Mouse (Mus musculus) heart, embryonic 13.5 days (tissue): Measurements from ENCODE around the gene Astn1. TPM values are rescaled to one million over a fixed set of nuclear protein-coding genes. Genes with fewer than 3 reads are reported as not detected.

Experiments
- ATAC-seq: fragments of 200-750 bp; cut with Nextera tagmentation; 2 replicates; pipeline ENCODE4 v1.8.0; 2017; ENCODE audit warnings: moderate TSS enrichment; ENCODE audit not compliant: insufficient number of reproducible peaks, low FRiP score, low TSS enrichment; ENCODE audit errors: extremely low read depth
- H3K27ac ChIP-seq: fragments of 300-500 bp; sonication (generic); replicated peaks from 2 replicates; pipeline ENCODE4 v1.5.1; 2015; ENCODE audit warnings: moderate library complexity, mild to moderate bottlenecking, inconsistent platforms
- H3K27me3 ChIP-seq: fragments of 300-500 bp; sonication (generic); replicated peaks from 2 replicates; pipeline ENCODE4 v1.6.1; 2015; ENCODE audit warnings: mild to moderate bottlenecking, inconsistent platforms
- H3K36me3 ChIP-seq: fragments of 300-500 bp; sonication (generic); 2 replicates; pipeline ENCODE4 v1.6.1; 2015; ENCODE audit warnings: mild to moderate bottlenecking, inconsistent platforms
- H3K4me1 ChIP-seq: fragments of 300-500 bp; sonication (generic); 2 replicates; pipeline ENCODE4 v1.6.1; 2015; ENCODE audit warnings: inconsistent platforms
- H3K4me2 ChIP-seq: fragments of 300-500 bp; sonication (generic); 2 replicates; pipeline ENCODE4 v1.6.1; 2015; ENCODE audit warnings: inconsistent platforms, mild to moderate bottlenecking, moderate library complexity
- H3K4me3 ChIP-seq: fragments of 300-500 bp; sonication (generic); 2 replicates; pipeline ENCODE4 v1.5.1; 2015; ENCODE audit warnings: moderate library complexity, mild to moderate bottlenecking, inconsistent platforms
- H3K9ac ChIP-seq: fragments of 300-500 bp; sonication (generic); 2 replicates; pipeline ENCODE4 v1.6.1; 2015; ENCODE audit warnings: inconsistent platforms, mild to moderate bottlenecking, moderate library complexity
- H3K9me3 ChIP-seq: fragments of 300-500 bp; sonication (generic); 2 replicates; pipeline ENCODE4 v1.6.1; 2016; ENCODE audit warnings: inconsistent platforms
- WGBS: fragments of 180-500 bp; shearing (Covaris S2); methylation state at CpG from one replicate; pipeline ENCODE4 v1.1.7; 2015; ENCODE audit warnings: mixed read lengths; 5-methylcytosine and 5-hydroxymethylcytosine counted together
- polyA plus RNA-seq: library from polyadenylated mRNA; unstranded; fragments of >200 nt; fragmentation: Nextera tagmentation; extraction: Ambion mirVana; gene quantifications from 2 replicates; pipeline ENCODE4 v1.2.1, GENCODE M21; 2015

The Astn1 gene
- polyA plus RNA-seq, 1 experiment from 2014 or later = 1.3 TPM

GRCm38 (mm10) chr1:158632935-158633334 lies 270.9 kb downstream of the Astn1 start:
- 63% methylated on average over 4 of the region's 4 CpGs for WGBS
- Histone ChIP-seq H3K9me3 (no peaks in the 10 kb centered on the region), H3K9ac (no peak overlapping the region), H3K4me2 (no peak overlapping the region), H3K27me3 (no peaks in the 10 kb centered on the region), H3K27ac (no peak overlapping the region), H3K4me3 (no peak overlapping the region), H3K4me1 (no peaks in the 10 kb centered on the region), H3K36me3 (no peaks in the 10 kb centered on the region)
- no peak for ATAC-seq

GRCm38 (mm10) chr1:158633441-158633840 lies 271.4 kb downstream of the Astn1 start:
- no peaks in the 10 kb centered on the region for H3K27me3 ChIP-seq
- no peak overlapping the region for H3K4me2 ChIP-seq
- H3K9ac ChIP-seq = no peak overlapping the region
- no peaks in the 10 kb centered on the region for H3K9me3 ChIP-seq
- 75% methylated on average over 2 of the region's 2 CpGs for WGBS
- no peak overlapping the region for H3K4me3 ChIP-seq
- no peak for ATAC-seq
- H3K27ac ChIP-seq = no peak overlapping the region
- no peaks in the 10 kb centered on the region for H3K4me1 ChIP-seq
- no peaks in the 10 kb centered on the region for H3K36me3 ChIP-seq

GRCm38 (mm10) chr1:158641306-158641705 lies 279.2 kb downstream of the Astn1 start:
- no peak overlapping the region for H3K4me3 ChIP-seq
- no peaks in the 10 kb centered on the region for H3K36me3 ChIP-seq
- WGBS = 57% methylated on average over 2 of the region's 2 CpGs
- H3K9ac ChIP-seq = no peak overlapping the region
- H3K4me1 ChIP-seq = no peaks in the 10 kb centered on the region
- H3K27me3 ChIP-seq = no peaks in the 10 kb centered on the region
- ATAC-seq = no peak
- H3K9me3 ChIP-seq = no peaks in the 10 kb centered on the region
- no peak overlapping the region for H3K4me2 ChIP-seq
- H3K27ac ChIP-seq = no peak overlapping the region

GRCm38 (mm10) chr1:158642247-158642646 lies 280.2 kb downstream of the Astn1 start:
- Histone ChIP-seq H3K9me3 (no peaks in the 10 kb centered on the region), H3K36me3 (no peaks in the 10 kb centered on the region), H3K9ac (no peak overlapping the region), H3K4me3 (no peak overlapping the region), H3K4me2 (no peak overlapping the region), H3K27ac (no peak overlapping the region), H3K27me3 (no peaks in the 10 kb centered on the region), H3K4me1 (no peaks in the 10 kb centered on the region)
- ATAC-seq = no peak

- no peaks in the 10 kb centered on the region for H3K27me3 ChIP-seq
- WGBS = 68% methylated on average over 2 of the region's 2 CpGs
- H3K36me3 ChIP-seq = no peaks in the 10 kb centered on the region
- H3K4me3 ChIP-seq = no peak overlapping the region
- no peaks in the 10 kb centered on the region for H3K9me3 ChIP-seq
- no peak overlapping the region for H3K9ac ChIP-seq
- no peak overlapping the region for H3K27ac ChIP-seq
- no peaks in the 10 kb centered on the region for H3K4me1 ChIP-seq
- no peak overlapping the region for H3K4me2 ChIP-seq
- no peak for ATAC-seq
Measured at GRCm38 (mm10) chr1:158652799-158653198, 290.7 kb downstream of the Astn1 start.

- no peak overlapping the region for H3K4me3 ChIP-seq
- no peak overlapping the region for H3K4me2 ChIP-seq
- no peaks in the 10 kb centered on the region for H3K27me3 ChIP-seq
- 16% methylated on average over 4 of the region's 4 CpGs for WGBS
- no peaks in the 10 kb centered on the region for H3K9me3 ChIP-seq
- no peaks in the 10 kb centered on the region for H3K36me3 ChIP-seq
- H3K9ac ChIP-seq = no peak overlapping the region
- no peaks in the 10 kb centered on the region for H3K4me1 ChIP-seq
- no peak overlapping the region for H3K27ac ChIP-seq
- no peak for ATAC-seq
Measured at GRCm38 (mm10) chr1:158653808-158654520, 291.9 kb downstream of the Astn1 start.

GRCm38 (mm10) chr1:158654571-158655205 lies 292.6 kb downstream of the Astn1 start:
- WGBS = 36% methylated on average over 3 of the region's 3 CpGs
- Histone ChIP-seq H3K4me1 (no peaks in the 10 kb centered on the region), H3K9ac (no peak overlapping the region), H3K4me2 (no peak overlapping the region), H3K4me3 (no peak overlapping the region), H3K9me3 (no peaks in the 10 kb centered on the region), H3K27me3 (no peaks in the 10 kb centered on the region), H3K36me3 (no peaks in the 10 kb centered on the region), H3K27ac (no peak overlapping the region)
- ATAC-seq = no peak

GRCm38 (mm10) chr1:158656986-158657385 lies 294.9 kb downstream of the Astn1 start:
- H3K27me3 ChIP-seq = no peaks in the 10 kb centered on the region
- 74% methylated on average over 6 of the region's 6 CpGs for WGBS
- H3K4me2 ChIP-seq = no peak overlapping the region
- no peak for ATAC-seq
- H3K9ac ChIP-seq = no peak overlapping the region
- H3K27ac ChIP-seq = no peak overlapping the region
- H3K9me3 ChIP-seq = no peaks in the 10 kb centered on the region
- no peak overlapping the region for H3K4me3 ChIP-seq
- no peaks in the 10 kb centered on the region for H3K36me3 ChIP-seq
- H3K4me1 ChIP-seq = no peaks in the 10 kb centered on the region

GRCm38 (mm10) chr1:158666001-158666400 lies 303.9 kb downstream of the Astn1 start:
- no peak for ATAC-seq
- H3K27ac ChIP-seq = no peak overlapping the region

GRCm38 (mm10) chr1:158669971-158670592 lies 308.0 kb downstream of the Astn1 start:
- no peaks in the 10 kb centered on the region for H3K27me3 ChIP-seq
- H3K4me3 ChIP-seq = no peak overlapping the region
- no peak overlapping the region for H3K27ac ChIP-seq
- H3K4me1 ChIP-seq = no peaks in the 10 kb centered on the region
- no peak for ATAC-seq
- no peaks in the 10 kb centered on the region for H3K36me3 ChIP-seq
- no peaks in the 10 kb centered on the region for H3K9me3 ChIP-seq
- WGBS = 29% methylated on average over 3 of the region's 3 CpGs
- H3K9ac ChIP-seq = no peak overlapping the region
- H3K4me2 ChIP-seq = no peak overlapping the region

More at GRCm38 (mm10) chr1:158666001-158666400, 303.9 kb downstream of the Astn1 start:
- Histone ChIP-seq H3K36me3 (no peaks in the 10 kb centered on the region), H3K9me3 (no peaks in the 10 kb centered on the region), H3K4me2 (no peak overlapping the region), H3K4me3 (no peak overlapping the region), H3K27me3 (no peaks in the 10 kb centered on the region), H3K9ac (no peak overlapping the region), H3K4me1 (no peaks in the 10 kb centered on the region)
- 62% methylated on average over 3 of the region's 3 CpGs for WGBS

GRCm38 (mm10) chr1:158687726-158688125 lies 325.7 kb downstream of the Astn1 start:
- no peaks in the 10 kb centered on the region for H3K27me3 ChIP-seq
- no peaks in the 10 kb centered on the region for H3K9me3 ChIP-seq
- no peak overlapping the region for H3K9ac ChIP-seq
- 52% methylated on average over 1 of the region's 1 CpGs for WGBS
- H3K27ac ChIP-seq = no peak overlapping the region
- H3K4me3 ChIP-seq = no peak overlapping the region
- no peak for ATAC-seq
- H3K36me3 ChIP-seq = no peaks in the 10 kb centered on the region
- no peaks in the 10 kb centered on the region for H3K4me1 ChIP-seq
- no peak overlapping the region for H3K4me2 ChIP-seq
